Mouse (Mus musculus) heart, postnatal 14 days (tissue): Measurements from ENCODE around the gene Gm49384. TPM values are rescaled to one million over a fixed set of nuclear protein-coding genes. Genes with fewer than 3 reads are reported as not detected.
A peak's percentile ranks its signal among the peaks of the same experiment; 100 is the strongest.

ENCODE experiments used
- DNase-seq, 2 experiments: peaks; one replicate each; pipeline ENCODE4 v3.0.0; 2021 to 2022
- intact Hi-C: fragments of 180-260 bp; cut with DNase I; formaldehyde crosslinking; loops from one replicate; pipeline ENCODE4 v1.15.1; 2025
- long read RNA-seq, 2 experiments: library from polyadenylated mRNA; stranded (forward); transcript quantifications; one replicate each; pipeline ENCODE4 v2.0.0; 2021
- total RNA-seq, 2 experiments: library from RNA; stranded (reverse); gene quantifications; 2 replicates each; pipeline ENCODE4 v1.2.3; 2021

Gene Gm49384
- 1 to 10 TPM; 2.4 to 3.1 TPM for total RNA-seq
- long read RNA-seq, experiment 1, result 0 reads
- long read RNA-seq, experiment 2, result 0 reads

DNA sequence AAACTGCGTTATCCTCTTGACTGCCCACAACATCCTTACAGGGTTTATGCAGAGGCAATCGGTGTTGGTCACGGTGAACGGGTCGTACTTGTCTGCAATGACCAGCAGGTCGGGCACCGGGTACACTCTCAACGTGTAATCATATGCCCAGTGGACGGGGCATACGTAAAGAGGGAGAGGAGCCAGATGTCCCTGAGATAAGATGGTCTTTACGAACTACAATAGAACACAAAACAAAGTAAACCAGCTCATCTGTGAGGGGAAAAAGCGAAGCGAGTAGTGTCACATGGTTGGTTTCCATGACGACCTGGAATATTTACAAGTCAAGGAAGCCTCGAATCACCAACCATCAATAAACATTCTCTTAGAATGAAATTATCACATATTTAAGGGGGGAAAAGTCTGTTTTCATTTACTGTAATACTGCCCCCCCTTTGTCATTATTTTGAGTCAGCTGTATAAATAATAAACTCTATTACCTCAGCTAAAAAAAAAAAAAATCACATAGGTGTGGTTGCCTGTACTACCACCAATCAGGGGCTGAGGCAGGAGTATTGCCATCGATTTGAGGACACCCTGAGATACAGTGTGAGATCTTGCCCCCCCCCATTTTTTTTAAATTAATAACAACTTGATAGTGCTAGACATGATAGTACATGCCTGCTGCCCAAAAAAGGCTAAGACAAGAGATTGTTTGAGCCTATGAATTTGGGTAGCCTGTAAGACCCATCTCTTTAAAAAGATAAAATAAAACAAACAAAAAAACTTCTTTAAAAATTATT is at the start of gene Gm49384:
Gene Gm49384 (minus strand): TSS at position 216 of the 782 bp plus-strand sequence.
- intact Hi-C loops, result loop anchor here (10.0 kb wide), 1 partner anchor 381 kb away; the partner anchor contains the start of gene Vcpkmt

DNA sequence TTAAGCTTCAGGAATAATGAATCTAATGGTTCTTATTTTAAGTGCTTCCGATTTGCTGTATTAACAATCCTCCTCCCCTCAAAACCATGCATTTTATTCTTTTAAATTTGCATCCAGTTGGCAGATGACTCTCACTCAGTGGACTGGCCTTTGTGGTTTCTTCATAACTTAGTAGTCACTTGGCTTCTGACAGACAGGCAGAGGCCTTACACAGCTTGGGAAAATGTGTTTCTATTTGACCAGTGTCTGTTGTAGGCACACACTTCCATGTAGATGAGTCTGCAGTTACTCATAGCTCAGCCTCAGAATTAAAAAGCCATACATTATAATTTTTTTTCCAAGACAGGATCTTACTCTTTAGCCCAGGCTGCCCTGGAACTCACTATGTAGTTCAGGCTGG is 49.7 kb upstream of the Gm49384 start:
- no peak for DNase-seq
- intact Hi-C loops, result no loop called here

More for the DNA sequence above, at the start of gene Gm49384:
- no peak for DNase-seq

DNA sequence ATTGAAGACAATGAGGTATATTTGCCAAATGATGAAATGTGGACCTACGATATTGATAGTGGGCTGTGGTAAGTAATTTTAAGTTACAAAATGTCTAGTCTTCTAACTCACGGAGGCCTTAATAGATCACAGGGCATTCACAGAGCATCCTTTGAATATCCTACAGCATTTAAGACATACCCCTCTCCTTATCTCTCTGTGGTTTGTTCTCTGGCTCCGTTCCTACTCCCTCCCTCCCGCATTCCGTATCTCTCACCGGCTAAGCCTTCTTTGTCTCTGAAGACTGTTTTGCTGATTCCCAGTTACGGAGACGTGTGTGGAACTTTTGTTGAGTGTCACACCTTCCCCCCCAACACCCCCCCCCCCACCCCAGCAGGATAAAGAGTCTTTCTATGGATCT is 46.7 kb upstream of the Gm49384 start:
- intact Hi-C loops, result no loop called here
- DNase-seq, result no peak

DNA sequence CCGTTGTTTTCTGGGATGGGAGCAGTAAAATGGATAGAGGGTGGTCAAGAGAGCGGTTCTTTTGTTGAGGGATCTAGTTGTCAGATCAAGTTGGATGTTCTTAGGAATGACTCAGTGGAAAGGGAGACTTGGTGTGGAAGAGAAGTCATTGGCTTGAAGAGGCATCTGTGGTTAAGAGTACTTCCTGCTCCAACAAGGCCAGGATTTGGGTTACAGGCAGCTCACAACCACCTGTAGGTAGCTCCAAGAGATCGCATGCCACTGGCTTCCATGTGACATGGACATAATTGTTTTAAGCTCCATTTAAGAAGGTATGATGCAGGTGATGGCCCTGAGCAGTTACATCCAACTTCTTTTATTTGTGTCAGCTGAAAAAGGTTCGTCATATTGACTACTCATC is 45.7 kb upstream of the Gm49384 start:
- intact Hi-C loops, result no loop called here
- DNase-seq, result no peak

DNA sequence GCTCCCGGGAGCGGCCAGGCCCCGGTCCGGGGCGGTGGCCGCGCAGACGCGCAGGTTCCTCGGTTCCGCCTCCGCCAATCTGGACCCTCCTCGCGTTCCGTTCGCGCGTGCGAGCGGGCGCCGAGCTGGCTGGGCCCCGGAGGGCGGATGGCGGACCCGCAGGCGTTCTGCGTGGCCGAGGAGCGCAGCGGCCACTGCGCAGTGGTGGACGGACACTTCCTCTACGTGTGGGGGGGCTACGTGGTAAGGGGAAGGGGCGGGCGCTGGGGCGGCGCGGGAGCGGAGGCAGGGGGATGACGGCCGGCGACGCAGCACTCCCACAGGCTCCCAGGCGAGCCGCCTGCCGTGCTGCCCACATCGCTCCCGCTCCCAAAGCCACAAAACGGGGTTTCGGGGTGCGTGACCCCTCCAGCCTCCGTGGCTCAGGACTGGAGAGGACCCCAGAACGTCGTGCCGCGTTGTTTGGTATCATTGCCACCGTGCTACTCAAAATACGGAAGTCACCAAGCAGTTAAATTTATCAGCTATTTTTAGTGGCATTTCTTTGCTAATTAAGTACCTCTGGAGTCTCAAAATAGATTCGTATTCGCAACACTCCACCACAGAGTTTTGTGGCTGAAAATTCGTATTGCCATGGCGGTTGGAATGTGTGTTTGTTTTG is 37.8 kb upstream of the Gm49384 start:
- intact Hi-C loops, result loop anchor here (5.0 kb wide), 2 partner anchors 45 to 55 kb away; partner anchors contain the start of genes Dnaaf2, Gm49383 and Klhdc2
- DNase-seq, result peak; percentile 81 to 84

DNA sequence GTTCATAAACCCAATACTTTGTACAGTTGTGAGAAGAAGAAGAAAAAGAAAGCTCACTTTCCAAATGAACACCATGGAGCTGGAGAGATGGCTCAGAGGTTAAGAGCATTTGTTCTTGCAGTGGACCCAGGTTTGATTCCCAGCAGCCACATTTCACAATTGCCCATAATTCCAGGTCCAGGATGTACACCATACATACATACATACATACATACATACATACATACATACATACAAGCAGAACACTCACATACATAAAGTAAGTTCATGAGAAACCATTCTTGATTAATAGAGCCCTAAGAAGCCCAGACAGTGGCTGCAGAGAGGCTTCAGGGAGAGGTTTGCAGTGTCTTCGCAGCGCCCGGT is 37.3 kb upstream of the Gm49384 start:
- intact Hi-C loops, result loop anchor here (5.0 kb wide), 2 partner anchors 44 to 56 kb away; partner anchors contain the start of genes Dnaaf2, Gm49383 and Klhdc2
- DNase-seq, result no peak

DNA sequence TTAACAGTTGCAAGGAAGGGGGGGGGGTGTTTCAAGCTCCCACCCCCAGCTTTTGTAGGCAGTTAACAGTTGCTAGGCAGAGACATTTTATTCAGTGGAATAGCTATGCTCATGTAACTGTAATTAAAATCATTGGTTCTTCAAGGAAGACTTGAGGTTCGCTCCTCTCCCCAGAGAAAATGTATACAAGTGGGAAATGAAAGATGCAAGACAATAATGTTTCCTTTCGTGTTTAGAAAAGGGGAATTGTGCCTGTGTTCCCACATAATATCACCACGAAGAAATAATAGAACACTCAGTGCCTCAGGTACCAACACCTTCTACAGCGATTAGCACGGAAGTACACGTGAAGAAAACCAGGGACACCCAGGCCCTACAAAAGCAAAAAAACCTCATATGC is 36.8 kb upstream of the Gm49384 start, which contains the start of gene Klhdc1:
Gene Klhdc1 (plus strand): TSS at position 301 of the 400 bp plus-strand sequence.
- intact Hi-C loops, result loop anchor here (5.0 kb wide), 2 partner anchors 44 to 56 kb away; partner anchors contain the start of genes Dnaaf2, Gm49383 and Klhdc2
- no peak for DNase-seq

DNA sequence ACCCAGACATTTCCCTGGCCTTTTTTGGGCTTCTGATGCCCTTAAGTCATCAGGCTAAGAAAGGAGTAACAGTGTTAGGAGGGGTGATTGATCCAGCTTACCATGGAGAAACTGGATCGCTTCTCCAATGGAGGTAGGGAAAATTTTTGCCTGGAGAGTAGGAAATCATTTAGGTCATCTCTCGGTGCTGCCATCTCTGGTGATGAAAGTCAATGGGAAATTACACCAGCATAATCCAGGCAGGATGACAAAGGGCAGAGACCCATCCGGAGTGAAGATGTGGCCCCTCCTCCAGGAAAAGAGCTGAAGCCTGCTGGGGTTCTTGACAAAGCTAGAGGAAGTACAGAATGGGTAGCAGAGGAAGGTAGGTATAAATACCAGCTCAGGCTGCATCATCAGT is 34.2 kb upstream of the Gm49384 start:
- intact Hi-C loops, result no loop called here
- DNase-seq, result no peak

DNA sequence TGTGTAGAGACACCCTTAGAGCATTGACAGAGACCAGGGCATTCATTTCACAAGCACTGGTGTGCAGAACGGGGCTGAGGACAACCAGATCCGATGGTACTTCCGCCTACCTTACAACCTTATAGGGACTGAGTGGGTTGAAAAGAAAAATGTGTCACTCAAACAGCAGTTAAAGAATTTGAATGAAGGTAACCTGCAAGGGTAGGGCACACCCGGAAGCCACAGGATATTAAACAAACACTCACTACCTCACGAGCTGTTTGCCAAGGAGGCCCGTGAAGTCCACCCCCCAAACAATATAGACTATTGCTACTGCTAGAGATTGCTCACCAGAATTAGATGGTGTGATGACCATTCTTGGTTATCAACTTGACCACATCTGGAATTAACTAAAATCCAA is 31.7 kb upstream of the Gm49384 start:
- intact Hi-C loops, result no loop called here
- no peak for DNase-seq

DNA sequence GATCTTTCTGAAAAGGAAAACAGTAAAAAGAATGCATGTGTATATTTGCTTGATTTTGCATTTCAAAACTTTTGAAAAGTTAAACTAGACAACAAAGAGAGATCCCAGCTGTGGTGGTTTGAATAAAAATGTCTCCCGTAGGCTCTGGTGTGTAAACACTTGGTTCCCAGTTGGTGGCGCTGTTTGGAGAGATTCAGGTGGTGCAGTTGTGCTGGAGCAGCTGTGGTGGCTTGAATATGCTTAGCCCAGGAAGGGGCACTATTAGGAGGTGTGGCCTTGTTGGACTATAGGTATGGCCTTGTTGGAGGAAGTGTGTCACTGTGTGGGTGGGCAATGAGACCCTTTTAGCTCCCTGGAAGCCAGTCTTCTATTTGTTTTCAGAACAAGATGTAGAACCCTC is 25.2 kb upstream of the Gm49384 start:
- intact Hi-C loops, result no loop called here
- peak in 1 of 2 experiments; percentile 27 for DNase-seq

DNA sequence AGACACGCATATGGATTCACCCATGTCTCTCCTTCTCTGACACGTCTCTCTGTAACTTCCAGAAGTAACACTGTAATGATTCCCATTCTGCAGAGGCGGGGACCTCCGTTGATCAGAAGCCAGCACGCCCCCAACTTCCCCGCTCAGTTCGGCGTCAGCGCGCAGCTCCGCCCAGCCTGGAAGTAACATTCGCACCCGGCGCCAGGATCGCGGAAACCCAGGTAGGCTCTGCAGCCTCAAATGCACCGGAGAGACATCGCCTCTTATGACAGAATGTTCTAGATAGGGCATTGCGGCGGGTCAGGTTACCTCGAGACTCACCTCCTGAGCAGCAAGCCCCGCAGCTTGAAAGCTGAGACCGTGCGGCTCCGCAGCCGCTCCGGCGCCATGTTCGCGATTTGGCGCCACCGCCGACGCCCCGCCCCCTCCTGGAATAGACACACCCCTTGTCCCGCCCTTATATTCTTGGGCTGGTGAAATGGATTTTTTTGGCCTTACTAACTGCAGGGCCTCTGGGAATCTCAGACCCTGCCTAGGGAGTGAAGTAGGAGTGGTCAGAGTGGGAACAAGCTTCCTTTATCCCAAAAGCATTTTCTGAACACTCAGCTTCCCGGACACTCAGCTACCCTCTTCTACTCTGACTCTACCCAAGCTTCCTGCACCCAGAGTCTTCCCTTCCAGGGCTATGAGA is 23.9 kb upstream of the Gm49384 start, which contains the start of gene Pole2:
Gene Pole2 (minus strand): TSS at position 420 of the 691 bp plus-strand sequence.
- intact Hi-C loops, result no loop called here
- peak; percentile 92 to 93 for DNase-seq

DNA sequence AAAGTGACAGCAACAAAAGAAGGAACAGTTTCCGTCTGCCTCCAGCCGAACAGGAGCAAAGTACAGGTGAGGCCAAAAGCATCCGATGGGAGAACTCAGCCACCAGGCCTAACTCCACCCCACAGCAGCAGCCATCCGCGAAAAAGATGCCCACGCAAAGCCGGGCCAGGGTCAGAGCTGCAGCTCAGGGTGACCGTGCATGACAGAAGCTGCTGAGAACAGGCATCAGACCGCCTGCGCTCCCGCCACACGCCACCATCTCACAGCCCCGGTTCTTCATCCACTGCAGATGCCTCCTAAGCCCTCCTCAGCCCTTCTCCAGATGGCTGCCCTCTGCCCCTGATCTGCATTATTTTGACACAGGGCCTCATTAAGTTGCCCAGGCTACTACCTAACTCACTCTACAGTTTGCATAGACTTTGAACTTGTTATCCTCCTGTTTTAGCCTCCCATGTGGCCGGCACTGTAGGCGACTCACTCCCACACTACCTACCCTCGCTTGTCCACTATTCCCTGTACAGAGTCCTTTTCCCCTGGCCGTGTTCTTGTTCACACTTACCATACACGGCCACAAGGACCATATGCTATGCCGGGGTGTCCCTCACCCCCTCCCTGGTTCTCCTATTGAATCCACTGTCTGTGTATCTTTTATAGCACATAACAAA is 16.7 kb upstream of the Gm49384 start:
- DNase-seq, result no peak
- intact Hi-C loops, result no loop called here

DNA sequence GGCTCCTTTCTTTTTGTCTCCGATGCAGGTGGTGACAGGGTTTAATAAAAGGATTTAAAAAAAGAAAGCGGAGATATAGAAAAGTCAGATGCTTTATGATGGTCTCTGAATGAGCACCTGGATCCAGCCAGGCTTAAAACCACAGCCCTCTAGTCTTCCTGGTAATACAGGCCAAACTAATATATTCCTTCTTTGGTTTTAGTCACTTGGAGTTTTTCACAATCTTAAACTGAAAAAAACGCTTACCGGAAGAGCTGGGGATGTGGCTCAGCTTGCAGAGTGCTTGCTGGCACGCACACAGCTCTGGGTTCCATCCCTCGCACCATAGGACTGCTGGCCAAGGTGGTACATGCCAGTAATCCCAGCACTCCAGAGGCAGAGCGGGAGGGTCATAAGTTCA is 12.5 kb upstream of the Gm49384 start:
- intact Hi-C loops, result loop anchor here (10.0 kb wide), 1 partner anchor 478 kb away; no protein-coding TSS in a partner anchor
- no peak for DNase-seq

DNA sequence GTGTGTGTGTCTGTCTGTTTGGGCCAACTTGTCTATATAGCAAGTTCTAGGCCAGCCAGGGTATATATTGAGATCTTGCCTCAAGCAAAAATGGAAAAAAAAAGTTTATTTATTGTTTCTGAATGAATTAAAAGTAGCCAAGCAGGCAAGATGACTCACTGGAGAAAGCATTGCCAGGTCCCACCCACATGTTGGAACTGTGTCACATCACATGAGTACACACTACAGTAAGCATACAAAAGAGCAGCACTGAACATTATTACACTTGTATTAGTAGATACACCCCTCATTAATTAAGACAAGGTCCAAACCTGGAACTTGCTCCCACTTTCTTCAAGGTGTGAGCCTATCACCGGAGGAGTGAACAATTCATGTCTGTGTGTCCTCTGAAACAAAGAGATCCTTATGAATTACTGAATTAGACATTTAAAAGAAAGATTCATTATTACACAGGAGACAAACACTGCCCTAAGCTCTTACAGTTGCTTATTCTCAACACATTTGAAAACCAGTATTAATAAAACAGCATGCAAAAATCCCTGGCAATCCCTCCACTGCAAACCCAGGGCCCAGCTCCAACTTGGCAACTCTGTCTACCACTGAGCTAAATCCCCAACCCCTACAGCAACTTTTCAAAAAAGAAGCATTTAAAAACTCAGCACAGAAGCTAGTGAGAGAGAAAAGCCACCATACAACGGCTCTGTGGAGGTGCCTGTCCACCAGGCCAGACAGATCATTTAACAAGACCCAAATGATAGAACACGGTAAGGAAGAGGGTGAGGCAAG is 11.1 kb upstream of the Gm49384 start:
- intact Hi-C loops, result loop anchor here (5.0 to 10.0 kb wide), 2 partner anchors 122 to 480 kb away; no protein-coding TSS in a partner anchor
- DNase-seq, result peak; percentile 59 to 72

DNA sequence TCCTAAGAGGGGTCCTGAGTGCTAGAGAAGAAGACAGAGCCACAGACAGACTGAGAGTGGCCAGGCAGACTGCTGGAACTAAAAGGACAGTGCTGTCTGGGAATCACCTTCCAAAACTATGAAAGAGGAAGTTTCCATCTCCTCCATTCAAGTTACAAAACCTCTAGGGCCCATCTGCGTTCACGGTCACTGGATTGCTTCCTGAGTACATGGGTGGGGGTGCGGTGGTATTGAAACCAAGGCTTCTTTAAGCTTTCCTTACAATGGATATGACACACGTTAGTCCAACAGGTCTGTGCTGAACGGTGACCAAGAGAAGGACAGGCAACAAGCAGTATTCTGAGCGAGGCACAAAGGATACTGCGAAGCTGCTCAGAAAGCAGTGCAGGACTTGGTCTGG is 10.3 kb upstream of the Gm49384 start:
- no peak for DNase-seq
- intact Hi-C loops, result loop anchor here (5.0 to 10.0 kb wide), 2 partner anchors 123 to 480 kb away; no protein-coding TSS in a partner anchor

DNA sequence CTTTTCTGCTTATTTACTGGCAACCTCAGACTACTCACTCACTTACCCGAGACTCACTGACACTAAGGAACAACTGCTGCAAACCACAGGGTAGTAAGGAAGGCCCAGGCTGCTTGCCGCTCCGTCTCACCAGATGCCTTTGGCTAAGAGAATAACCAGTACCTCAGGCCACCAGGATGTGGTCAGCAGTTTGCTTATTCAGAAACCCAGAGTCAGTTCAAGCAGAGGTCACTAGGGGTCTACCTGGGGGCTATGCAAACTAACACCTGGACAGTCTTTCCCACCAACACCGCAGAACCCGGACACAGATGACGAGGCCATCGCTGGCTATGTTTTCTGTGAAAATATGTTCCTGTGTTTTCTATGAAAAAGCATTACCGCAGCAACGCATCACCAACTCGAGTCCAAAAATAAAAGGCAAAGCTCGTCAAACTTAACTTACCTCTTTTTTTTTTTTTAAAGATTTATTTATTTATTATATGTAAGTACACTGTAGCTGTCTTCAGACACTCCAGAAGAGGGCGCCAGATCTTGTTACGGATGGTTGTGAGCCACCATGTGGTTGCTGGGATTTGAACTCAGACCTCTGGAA is 9.2 kb upstream of the Gm49384 start:
- no peak for DNase-seq
- intact Hi-C loops, result loop anchor here (5.0 to 10.0 kb wide), 2 partner anchors 124 to 482 kb away; no protein-coding TSS in a partner anchor

DNA sequence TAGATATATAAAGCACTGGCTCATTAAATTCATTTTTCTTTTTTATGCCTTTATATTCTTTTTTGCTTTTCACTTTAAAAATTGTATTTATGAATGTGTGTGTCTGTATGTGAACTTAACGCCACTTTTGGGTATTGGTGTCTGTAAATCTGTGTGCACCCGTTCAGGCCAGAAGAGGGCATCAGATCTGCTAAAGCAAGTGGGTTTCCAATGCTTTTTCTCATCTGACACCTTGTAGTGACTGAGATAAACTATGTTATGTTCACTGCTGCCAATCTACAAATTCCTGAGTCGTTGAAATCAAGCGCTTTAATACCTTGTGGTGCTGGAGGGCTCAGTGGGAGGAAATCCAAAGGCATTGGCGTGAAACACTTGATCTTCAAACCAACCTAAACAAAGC is 7.0 kb upstream of the Gm49384 start:
- intact Hi-C loops, result loop anchor here (5.0 to 10.0 kb wide), 2 partner anchors 126 to 484 kb away; no protein-coding TSS in a partner anchor

More for the DNA sequence above, 7.0 kb upstream of the Gm49384 start:
- peak in 1 of 2 experiments; percentile 26 for DNase-seq
